Mouse (Mus musculus): ENCODE data around the gene Nrxn2. TPM values are rescaled to one million over a fixed set of nuclear protein-coding genes. Genes with fewer than 3 reads are reported as not detected.

Gene Nrxn2
- total RNA-seq, 2 experiments from 2014 or later: 3.4 to 3.7 TPM

DNA sequence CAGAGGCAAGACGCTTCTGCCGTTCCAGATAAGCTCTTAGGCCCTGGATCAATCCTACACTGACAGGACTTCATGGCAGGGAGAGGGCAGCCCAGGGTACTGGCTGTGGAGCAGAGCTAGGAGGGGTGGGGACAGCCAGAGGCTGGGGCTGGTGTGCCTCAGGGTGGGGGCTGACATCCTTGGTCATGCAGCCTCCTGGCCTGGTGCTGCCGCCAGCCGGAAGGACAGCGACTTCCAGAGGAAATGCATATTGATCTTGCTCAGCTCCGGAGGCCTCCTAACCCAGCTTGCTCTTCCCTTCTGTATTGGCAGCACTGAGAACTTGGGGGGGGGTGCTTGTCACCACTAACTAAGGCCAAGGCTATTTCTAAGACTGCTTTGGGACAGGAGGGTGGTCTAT, 3.1 kb upstream of the Nrxn2 start:
- DNase-seq (ENCODE audit: low spot score in 2 of 2): no peak

DNA sequence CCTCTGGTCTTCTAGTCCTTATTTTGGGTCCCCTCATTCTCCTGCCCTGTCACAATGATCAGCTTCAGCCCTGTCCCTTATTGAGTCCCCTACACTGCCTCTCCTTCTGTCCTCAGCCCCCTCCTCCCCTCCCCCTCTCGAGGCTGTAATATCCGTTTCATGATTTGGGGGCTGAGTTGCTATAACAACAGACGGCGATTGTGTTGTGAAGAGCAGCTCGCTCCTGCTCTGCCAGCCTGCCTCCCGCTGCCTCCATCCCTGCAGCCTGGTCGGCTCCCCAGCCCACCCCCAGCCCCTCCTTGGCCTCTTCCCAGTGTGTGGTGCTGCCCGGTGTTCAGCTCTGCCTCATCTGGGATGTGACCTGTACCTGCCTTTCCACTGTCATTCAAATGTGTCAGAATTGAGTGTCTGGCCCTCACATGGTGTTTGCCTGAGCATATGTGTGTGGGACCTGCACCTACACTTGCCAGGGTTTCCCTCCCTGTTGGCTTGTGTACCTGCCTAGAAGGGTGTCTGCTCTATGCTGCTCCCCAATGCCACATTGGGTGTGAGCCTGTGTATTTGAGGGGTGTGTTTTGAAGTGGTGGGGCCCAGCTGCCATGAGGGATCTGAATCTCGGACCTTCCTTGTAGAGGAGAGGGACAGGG, 2.3 kb upstream of the Nrxn2 start:
- no peak for DNase-seq (ENCODE audit: low spot score in 2 of 2)

DNA sequence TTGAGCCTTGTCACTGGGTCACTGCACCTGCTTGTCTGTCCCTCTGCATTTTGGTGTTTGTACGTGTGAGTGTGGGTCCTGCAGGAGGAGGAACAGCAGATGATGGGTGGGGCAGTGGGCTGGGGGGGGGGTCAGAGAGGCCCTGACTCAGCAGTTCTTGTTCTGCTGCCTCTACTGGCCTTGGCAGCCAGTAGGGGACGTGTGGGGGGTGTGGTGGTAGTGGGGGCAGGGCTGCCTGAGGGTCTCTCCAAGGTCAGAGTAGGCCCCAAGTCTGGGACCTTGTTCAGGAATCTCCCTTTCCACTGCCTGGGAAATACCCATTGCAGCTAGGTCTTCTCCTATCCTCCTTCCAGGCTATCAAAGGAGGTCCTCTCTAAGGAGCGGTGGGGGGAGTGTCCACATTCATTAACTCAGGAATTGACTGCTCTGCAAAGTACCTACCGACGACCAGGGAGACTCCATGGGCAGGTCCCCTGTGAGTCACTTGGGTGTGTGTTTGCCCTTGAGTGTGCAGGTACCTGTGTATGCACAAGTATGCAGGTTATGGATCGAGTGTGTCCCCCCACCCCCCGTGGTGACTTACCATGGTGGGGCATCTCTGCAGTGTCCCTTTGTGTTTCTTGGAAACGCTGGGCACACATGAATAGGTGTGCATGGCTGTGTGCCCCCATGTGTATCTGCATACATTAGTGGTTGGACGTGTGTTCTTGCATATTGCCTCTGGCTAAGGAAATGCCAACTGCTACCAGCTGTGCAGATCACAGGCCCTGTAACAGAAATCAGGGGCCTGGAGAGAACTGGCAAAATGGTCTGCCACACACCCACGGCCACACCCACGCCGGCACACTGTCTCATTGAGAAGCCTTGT, 1.4 kb upstream of the Nrxn2 start:
- no peak for DNase-seq (ENCODE audit: low spot score in 2 of 2)

DNA sequence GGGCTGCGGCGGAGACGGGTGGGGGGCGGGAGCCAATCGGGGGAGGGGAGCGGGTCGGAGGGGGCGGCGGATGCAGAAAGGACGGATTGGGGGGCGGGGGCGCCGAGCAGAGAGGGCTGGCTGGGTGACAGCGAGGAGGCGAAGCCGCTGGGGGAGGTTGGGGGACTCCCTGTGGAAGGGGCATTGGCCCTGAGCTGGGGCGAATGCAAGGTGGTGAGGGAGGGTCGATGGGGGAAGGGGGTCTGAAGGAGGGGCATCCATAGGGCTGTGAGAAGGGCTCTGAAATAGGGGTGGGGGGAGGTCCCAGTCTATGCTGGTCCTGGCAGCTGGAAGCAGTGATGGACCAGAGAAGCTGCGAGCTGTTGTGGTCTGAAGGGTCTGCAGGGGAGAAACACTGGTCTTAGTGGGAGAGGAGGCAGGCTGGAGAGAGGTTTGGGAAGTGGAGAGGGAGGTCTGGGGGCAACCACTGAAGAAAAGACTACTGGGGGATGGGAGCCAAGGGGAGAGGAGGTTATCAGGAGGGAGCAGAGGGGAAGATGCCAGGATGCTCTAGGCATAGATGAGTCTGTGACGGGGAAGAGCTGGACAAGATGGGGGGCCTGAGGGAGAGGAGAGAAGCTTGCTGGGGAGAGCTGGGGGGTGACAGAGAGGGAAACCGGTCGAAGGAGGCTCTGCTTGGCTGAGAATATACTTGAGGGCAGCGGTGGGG, 607 bp downstream of the Nrxn2 start:
- DNase-seq (ENCODE audit: low spot score in 2 of 2): no peak

DNA sequence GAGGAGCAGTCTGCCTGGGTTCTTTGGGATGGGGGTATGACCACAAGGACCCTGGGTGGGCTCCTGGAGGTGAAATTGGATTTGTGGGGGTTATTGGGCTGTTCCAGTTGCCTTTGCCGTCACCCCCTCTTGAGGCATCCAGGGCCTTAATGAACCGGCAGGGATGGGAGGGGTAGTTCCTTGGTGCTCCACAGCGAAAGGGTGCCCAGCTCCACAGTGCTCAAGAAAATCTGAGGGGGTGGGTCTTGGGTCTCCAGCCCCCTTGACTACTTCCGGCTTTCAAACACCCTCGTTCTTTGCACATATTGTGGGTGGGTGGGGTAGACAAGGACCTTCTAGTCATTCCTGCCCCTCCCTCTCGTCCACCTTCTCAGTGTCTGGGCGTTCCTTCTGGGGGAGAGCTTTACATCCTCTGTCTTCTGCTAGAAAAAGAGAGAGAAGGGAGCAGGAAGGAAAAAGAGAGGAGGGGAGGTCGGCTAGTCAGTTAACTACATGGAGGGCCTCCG, 1.3 kb downstream of the Nrxn2 start:
- no peak for DNase-seq (ENCODE audit: low spot score in 2 of 2)

DNA sequence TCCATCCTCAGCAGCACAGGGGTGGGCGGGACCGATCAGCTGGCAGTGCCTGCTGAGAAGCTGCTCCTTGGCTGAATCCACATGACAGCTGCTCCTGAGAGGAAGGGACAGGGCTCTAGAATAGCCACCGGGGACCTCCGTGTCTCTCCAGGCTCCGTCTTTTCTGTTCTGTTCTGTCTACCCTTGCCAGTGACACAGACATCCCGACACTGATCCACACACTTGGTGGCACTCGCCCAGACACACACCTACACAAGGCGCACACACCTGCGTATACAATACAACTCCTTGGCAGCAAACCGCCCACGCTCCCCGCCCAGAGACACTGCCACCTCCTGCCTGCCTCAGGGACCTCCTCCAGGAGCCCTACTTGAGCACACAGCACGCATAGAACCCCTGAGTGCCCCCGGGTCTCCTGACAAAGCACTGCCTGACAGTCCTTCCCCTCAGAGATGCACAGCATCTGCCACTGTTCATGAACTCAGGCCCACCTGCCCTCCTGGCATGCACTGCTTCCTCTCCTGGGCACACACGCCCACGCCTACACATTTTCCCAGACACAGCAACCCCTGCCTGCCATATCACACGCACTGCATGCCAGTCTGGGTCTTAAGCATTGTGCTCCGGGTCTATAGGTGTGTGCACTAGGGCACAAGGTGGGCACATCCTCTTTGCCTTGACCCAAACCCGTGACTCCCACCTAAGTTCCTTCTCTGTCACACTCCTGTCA, 2.1 kb downstream of the Nrxn2 start:
- no peak for DNase-seq (ENCODE audit: low spot score in 2 of 2)

DNA sequence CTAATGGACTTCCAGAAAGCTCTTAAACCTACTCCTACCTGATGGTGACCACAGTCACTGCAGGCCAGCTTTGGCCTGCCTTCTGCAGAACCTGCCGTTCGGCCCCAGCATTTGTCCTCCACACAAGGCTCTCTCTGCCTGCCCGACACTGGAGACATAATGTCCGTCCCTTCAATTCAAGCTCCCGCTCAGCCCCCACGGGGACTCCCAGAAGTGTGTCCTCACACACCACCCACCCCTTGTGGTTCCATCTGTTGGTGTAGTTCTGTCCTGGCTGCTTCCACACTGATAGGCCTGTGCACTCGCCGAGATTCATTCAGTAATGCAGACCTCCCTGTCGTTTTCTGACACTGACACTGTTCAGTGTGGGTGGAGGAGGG, 2.7 kb downstream of the Nrxn2 start:
- no peak for DNase-seq (ENCODE audit: low spot score in 2 of 2)

DNA sequence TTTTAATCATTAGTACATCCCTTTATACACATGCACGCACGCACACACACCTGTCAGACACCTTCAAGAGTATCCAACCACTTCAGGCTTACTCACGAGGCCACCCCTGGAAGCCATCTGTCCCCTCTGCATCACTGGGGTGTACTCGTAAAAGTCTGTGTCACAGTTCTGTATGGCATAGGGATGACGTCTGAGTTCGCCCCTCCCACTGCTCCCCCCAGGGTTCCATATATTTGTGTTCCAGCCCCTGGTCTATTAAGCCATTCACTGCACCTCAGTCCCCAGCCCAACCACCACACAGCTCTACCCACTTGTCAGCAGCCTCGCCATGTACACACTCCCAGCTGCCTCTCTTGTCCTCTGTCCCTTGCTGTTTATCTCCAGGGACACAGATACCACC, 3.5 kb downstream of the Nrxn2 start:
- DNase-seq (ENCODE audit: low spot score in 2 of 2): no peak

DNA sequence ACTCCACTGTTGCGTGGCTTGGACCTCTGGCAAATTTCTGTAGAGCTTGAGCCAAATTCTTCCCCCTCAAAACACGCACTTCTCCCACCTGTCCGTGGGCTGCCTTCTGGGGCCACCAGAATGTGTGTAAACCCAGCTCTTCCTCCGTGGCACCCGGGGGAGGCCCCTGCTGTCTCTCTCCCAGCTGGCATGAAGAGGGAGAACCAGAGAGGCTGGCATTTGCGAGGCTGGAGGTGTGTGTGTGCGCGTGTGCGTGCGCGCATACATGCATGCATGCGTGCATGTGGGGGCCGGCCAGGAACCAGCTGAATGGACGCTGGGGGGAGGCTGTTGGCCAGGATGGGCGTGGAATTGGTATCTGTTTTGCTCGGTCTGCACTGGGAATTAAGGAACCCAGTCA, 4.7 kb downstream of the Nrxn2 start:
- DNase-seq (ENCODE audit: low spot score in 2 of 2): no peak

DNA sequence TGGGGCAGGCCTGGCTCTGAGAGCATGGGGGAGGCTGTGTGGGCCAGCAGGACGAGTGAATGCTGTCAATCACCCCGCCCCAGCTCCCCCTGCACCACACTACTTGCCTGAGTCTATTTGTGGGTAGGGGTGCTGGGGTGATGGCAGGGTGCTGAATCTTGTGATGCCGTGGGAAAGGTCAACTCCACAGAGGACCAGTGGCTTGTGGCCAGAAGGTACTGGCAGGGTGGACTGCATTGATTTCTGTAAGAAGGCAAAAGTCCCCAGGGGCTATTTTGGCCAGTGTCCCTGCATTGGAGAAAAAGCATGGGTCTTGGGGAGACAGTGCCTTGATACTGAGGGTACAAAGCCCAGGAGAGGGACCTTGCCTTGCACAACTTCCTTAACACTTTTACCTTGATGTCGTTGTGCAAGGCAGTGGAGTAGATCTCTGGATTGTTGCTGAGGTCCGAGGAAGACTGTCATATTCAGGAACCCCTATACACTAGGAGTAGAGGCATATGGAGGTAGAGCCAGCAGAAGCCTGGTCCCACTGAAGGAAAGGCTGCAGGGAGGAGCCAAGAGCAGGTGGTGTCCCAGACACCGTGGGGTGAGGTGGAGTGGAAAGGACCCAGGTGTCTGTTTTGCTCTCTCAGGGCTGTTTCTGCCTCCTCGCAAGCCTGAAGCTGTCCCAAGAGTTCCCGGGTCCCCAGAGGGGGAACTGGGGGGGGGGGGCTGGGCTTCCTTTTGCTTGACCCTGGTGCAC, 5.8 kb downstream of the Nrxn2 start:
- no peak for DNase-seq (ENCODE audit: low spot score in 2 of 2)

DNA sequence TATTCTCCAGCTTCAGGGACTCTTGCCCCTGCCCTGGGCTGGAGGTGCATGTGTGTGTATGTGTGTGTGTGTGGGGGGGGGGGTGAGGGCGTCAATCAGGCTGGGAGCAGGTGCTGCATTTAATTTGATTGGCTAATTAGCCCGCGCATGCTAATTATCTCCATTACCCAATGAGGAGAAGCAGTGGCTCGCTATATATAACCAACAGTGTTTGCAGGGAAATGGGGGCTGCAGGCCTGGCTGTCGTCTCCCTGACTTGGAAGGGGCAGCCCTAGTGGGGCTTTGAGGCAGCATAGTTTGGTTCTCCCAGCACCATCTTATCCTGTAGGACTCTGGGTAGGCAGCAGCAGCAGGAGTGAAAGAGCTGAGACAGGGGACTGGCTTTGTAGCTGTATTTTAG, 7.1 kb downstream of the Nrxn2 start:
- no peak for DNase-seq (ENCODE audit: low spot score in 2 of 2)

DNA sequence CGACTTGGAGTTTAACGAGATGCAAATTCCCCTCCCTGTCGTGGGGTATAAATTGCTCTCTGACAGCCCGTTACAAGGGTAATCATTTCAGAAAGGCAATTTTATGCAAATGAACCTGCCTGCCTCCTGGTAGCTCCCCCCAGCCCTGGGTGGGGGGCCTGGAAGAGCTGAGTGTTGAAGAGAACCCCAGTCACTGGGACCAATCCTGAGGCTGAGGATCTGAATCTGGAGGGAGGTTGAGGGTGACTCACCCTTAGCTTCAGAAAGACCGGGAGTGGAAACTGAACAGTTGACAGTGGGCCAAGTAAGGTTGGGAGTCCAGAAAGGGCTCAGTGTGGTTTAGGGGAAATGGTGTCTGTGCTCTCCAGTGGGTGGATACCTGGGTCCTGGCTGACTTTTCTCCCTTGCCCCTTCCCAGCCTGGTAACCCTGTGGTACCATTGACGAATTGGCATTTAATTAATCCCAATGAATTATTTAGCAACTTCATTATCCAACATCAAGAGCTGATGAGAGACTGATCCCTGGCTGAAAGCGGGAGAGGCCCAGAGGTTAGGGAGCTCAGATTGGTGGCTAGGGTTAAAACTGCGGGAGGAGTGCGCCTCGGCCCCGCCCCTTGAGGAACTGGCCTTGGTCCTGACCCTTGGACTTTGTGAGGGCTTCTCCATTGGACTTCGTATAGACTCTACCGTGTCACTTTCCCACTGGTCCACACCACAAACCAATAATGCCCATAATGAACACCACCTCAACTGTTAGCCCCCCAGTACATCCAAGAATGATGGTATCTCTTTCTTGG, 8.4 kb downstream of the Nrxn2 start:
- DNase-seq (ENCODE audit: low spot score in 2 of 2): peak in 1 of 2 experiments; percentile 59

DNA sequence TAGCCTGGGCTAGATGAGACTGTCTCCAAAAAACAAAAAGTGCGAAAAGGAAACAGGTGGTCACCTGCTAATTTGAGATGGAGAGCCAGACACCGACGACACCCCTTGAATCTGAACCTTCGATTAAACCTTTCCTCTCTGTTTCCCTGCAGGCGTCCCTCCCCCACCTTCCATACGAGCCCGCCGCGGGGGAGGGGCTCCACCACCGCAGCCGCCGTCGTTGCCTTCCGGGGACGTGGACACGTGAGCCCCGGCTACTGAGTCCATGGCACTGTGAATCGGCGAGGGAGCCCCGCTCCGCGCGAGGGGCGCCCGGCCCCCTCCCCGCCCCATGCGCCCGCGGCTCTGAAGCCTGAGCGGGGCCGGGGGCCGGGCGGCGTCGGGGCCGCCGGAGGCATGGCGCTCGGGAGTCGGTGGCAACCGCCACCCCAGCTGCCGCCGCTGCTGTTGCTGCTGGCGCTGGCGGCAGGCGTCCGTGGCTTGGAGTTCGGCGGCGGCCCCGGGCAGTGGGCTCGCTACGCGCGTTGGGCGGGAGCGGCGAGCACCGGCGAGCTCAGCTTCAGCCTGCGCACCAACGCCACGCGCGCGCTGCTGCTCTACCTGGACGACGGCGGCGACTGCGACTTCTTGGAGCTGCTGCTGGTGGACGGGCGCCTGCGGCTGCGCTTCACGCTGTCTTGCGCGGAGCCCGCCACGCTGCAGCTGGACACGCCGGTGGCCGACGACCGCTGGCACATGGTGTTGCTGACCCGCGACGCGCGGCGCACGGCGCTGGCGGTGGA, 9.3 kb downstream of the Nrxn2 start:
- DNase-seq (ENCODE audit: low spot score in 2 of 2): peak in 1 of 2 experiments; percentile 38

DNA sequence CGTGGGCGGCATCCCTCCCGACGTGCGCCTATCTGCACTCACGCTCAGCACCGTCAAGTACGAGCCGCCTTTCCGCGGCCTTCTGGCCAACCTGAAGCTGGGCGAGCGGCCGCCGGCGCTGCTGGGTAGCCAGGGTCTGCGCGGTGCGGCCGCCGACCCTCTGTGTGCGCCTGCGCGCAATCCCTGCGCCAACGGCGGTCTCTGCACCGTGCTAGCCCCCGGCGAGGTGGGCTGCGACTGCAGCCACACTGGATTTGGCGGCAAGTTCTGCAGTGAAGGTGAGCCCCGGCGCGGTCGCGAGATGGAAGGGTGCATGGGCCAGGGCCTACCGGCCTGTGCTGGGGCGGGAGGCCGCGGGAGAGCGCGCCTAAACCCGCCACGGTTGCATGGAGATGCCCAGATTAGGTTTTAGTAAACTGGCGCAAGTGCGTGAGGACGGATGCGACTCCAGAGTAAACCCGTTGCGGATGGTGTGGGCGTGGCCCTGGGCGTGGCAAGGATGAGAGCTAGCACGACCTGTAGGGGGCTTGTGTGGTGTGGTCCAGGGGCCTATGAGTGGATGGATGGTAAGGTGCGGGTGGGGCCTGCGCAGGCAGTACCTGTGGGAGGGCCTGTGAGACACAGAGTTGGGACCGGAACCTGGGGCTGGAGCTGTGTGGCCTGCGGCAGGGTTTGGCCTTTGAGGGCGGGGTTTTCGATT, 10.1 kb downstream of the Nrxn2 start:
- no peak for DNase-seq (ENCODE audit: low spot score in 2 of 2)

DNA sequence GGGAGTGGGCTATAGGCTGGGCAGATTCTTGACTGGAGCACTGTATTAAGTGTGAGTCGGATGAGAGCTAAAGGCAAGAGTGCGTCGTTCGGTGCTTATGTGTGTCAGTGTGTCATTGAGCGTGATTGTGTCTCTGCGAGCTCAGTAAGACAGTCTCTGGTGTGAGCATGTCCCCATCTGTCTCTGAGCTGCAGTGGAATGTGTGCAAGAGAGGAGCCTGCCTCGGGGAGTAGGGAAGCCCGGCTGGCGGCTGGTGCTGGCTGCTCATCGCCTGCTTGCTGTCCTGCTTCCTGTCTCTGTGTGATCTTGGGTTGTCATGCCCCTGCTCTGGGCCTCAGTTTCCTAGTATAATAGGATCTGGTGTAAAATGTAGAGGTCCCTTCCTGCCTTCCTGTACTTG, 24.5 kb downstream of the Nrxn2 start:
- no peak for DNase-seq (ENCODE audit: low spot score in 2 of 2)

DNA sequence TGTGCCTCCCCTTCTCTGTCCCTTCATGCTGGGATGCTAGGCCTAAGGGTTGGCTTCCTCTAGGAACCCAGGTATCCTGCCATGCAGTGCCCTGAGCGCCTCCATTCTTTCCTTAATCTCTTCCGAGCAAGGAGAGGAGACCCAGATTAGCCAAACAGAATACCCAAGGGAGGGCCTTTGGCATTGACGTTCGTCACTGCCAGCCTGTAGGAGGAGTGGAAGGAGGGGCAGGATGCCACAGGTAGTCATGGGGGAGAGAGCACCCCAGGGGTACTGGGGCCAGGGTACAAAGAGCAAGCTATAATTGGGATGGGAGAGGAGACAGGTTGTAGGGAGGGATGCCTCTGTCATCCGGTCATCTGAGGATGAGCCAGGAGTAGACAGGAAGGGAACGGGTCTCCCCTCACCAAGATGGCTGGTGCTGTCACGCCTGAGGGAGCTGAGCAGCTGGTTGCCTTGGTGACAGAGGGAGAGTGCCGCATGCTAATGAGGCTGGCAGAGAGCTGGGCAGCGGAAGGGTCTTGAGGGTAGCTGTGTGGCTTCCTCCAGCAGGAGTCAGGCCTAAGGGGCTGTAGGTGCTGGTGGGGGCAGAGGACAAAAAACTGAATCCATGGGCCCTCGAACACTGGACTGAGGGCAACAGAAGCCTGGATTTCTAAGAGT, 27.4 kb downstream of the Nrxn2 start:
- no peak for DNase-seq (ENCODE audit: low spot score in 2 of 2)

DNA sequence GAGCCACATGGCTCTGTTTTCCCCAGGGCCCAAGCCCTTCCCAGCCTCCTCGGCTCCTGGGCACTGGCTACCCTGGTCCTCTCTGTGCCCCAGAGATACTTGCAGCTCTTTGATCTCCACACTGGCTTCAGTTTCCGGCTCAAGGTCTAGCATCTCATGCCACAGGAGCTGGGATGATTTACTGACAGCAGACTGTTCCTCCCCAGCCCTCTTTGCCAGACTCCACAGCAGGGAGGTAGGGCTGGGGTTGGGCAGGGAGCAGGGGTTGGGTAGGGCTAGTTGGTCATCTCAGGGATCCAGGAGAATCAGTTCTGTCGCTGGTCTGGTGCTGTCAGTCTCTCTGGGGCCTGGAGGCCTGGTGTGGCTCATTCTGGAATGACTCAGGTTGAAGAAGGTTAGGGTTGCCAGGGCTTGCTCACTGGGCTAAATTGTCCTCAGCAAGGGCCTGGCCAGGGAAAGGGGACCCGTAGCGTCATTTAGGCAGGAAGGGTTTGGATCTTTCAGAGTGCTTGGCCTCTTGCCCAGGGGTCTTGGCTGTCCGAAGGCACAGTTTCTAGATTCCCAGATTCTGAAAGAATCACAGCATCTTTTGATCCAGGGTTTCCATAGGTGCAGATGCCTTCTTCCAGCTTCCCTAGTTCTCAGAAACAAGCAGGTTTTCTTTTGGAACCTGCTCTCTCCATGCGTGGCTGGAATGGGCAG, 28.4 kb downstream of the Nrxn2 start:
- DNase-seq (ENCODE audit: low spot score in 2 of 2): no peak
